Mouse (Mus musculus) stomach, embryonic 14.5 days (tissue): ENCODE results near the gene Il15. TPM values are rescaled to one million over a fixed set of nuclear protein-coding genes. Genes with fewer than 3 reads are reported as not detected.

Experiments used
- ATAC-seq: fragments of 200-750 bp; cut with Nextera tagmentation; 2 replicates; pipeline ENCODE4 v1.8.0; 2017; ENCODE audit warnings: low read depth, moderate TSS enrichment; ENCODE audit not compliant: insufficient number of reproducible peaks, insufficient read depth, low FRiP score
- H3K27ac ChIP-seq: fragments of 300-500 bp; sonication (generic); 2 replicates; pipeline ENCODE4 v1.5.1; 2014; ENCODE audit warnings: mild to moderate bottlenecking, low read length, moderate library complexity, mixed read lengths
- H3K27me3 ChIP-seq: fragments of 300-500 bp; sonication (generic); 2 replicates; pipeline ENCODE4 v1.6.1; 2014; ENCODE audit warnings: low read length, control low read depth, mixed read lengths; ENCODE audit not compliant: control insufficient read depth, insufficient read depth
- H3K36me3 ChIP-seq: fragments of 300-500 bp; sonication (generic); 2 replicates; pipeline ENCODE4 v1.6.1; 2014; ENCODE audit warnings: mild to moderate bottlenecking, control low read depth, low read length, moderate library complexity, mixed read lengths; ENCODE audit not compliant: control insufficient read depth, insufficient read depth
- H3K4me1 ChIP-seq: fragments of 300-500 bp; sonication (generic); 2 replicates; pipeline ENCODE4 v1.6.1; 2014; ENCODE audit warnings: low read length, control low read depth, mixed read lengths; ENCODE audit not compliant: control insufficient read depth, insufficient read depth
- H3K4me2 ChIP-seq: fragments of 300-500 bp; sonication (generic); replicated peaks from 2 replicates; pipeline ENCODE4 v1.6.1; 2014; ENCODE audit warnings: low read depth, low read length, control low read depth
- H3K4me3 ChIP-seq: fragments of 300-500 bp; sonication (generic); 2 replicates; pipeline ENCODE4 v1.5.1; 2014; ENCODE audit warnings: low read depth, low read length, control low read depth
- H3K9ac ChIP-seq: fragments of 300-500 bp; sonication (generic); replicated peaks from 2 replicates; pipeline ENCODE4 v1.6.1; 2014; ENCODE audit warnings: low read depth, mild to moderate bottlenecking, control low read depth, low read length, moderate library complexity, mixed read lengths
- H3K9me3 ChIP-seq: fragments of 300-500 bp; sonication (generic); 2 replicates; pipeline ENCODE4 v1.6.1; 2016; ENCODE audit warnings: low read depth, low read length, control low read depth; ENCODE audit not compliant: control insufficient read depth
- WGBS: fragments of 180-500 bp; shearing (Covaris S2); extraction: QIAGEN DNeasy Blood & Tissue Kit; methylation state at CpG from one replicate; pipeline ENCODE4 v1.1.7; 2014; 5-methylcytosine and 5-hydroxymethylcytosine counted together
- polyA plus RNA-seq: library from polyadenylated mRNA; unstranded; fragments of >200 nt; fragmentation: Nextera tagmentation; extraction: Ambion mirVana; gene quantifications from 2 replicates; pipeline ENCODE4 v1.2.1, GENCODE M21; 2014

Il15 gene
- polyA plus RNA-seq, 1 experiment from 2014 or later = 3.8 TPM

DNA sequence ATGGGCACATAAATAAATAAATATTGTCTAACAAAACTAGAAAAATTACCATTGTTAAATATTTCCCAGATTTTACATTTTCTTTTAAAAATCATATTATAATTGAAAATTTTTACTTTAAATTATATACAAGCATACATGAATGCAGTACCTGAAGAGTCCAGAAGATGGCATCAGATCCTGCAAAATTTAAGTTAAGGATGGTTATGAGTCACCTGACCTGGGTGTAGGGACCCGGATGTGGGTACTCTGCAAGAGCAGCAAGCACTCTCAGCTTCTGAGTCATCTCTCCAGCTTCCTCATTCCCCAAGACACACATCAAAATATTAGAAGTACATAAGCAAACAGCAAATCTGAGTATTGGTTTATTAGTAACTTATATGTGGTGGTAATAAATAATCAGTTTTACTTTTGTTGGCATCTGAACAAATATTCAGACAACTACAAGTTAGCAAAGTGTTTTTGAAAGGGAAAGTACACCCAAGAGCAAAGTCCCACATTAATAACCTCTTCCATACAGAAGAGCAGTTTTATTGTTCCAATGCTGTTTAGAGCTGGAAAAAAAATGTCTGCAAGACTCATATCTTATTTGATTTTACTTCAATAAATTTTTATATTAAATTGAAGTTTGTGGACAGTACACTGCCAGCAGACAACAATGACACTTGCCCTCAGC lies 51.6 kb downstream of the Il15 start:
- H3K9me3 ChIP-seq = no peaks in the 10 kb centered on the region
- H3K9ac ChIP-seq = no peak overlapping the region
- no peak overlapping the region for H3K27ac ChIP-seq
- H3K4me1 ChIP-seq = no peaks in the 10 kb centered on the region
- no peak overlapping the region for H3K4me3 ChIP-seq
- 54% methylated on average over 1 of the region's 1 CpGs for WGBS
- no peaks in the 10 kb centered on the region for H3K36me3 ChIP-seq
- H3K27me3 ChIP-seq = no peaks in the 10 kb centered on the region
- ATAC-seq = no peak
- no peak overlapping the region for H3K4me2 ChIP-seq

GRCm38 (mm10) chr8:82349299-82349698 lies 53.7 kb downstream of the Il15 start:
- 15% methylated on average over 2 of the region's 2 CpGs for WGBS

DNA sequence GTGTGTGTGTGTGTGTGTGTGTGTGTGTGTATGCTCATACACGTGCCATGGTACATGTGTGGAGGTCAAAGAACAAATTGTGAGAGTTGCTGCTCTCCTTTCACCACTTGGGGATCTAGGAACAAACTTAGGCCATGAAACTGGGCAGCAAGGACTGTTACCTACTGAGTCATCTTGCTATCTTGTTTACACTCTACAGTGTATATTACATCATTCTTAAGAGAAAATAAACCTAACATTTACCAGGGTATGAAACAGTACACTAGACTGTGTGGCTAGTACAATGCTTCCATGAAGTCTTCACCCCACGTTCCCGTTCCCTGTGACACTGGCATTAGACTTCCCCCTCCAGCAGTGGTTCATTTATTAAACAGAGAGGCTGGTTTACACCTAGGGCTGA lies 56.5 kb downstream of the Il15 start:
- Histone ChIP-seq H3K9ac (no peak overlapping the region), H3K4me2 (no peak overlapping the region), H3K27ac (no peak overlapping the region), H3K27me3 (no peaks in the 10 kb centered on the region), H3K9me3 (no peaks in the 10 kb centered on the region), H3K4me1 (no peaks in the 10 kb centered on the region), H3K4me3 (no peak overlapping the region), H3K36me3 (no peaks in the 10 kb centered on the region)
- 50% methylated on average over 3 of the region's 3 CpGs for WGBS
- 0 out of 2 replicates have a peak, but pooled peaks have one; percentile 40 for ATAC-seq

More at GRCm38 (mm10) chr8:82349299-82349698, 53.7 kb downstream of the Il15 start:
- Histone ChIP-seq H3K27me3 (no peaks in the 10 kb centered on the region), H3K36me3 (no peaks in the 10 kb centered on the region), H3K4me1 (no peaks in the 10 kb centered on the region), H3K4me3 (no peak overlapping the region), H3K27ac (peak overlapping the region; percentile 44; the same call in 1 of the 2 replicates), H3K4me2 (no peak overlapping the region), H3K9ac (no peak overlapping the region), H3K9me3 (no peaks in the 10 kb centered on the region)
- ATAC-seq = peak; percentile 80

- no peak for ATAC-seq
- 86% methylated on average over 8 of the region's 8 CpGs for WGBS
- no peaks in the 10 kb centered on the region for H3K36me3 ChIP-seq
- no peaks in the 10 kb centered on the region for H3K27me3 ChIP-seq
- H3K4me3 ChIP-seq = no peak overlapping the region
- H3K4me1 ChIP-seq = no peaks in the 10 kb centered on the region
- H3K9me3 ChIP-seq = no peaks in the 10 kb centered on the region
- no peak overlapping the region for H3K27ac ChIP-seq
- no peak overlapping the region for H3K9ac ChIP-seq
- H3K4me2 ChIP-seq = no peak overlapping the region
Measured at GRCm38 (mm10) chr8:82331675-82332234, 71.3 kb downstream of the Il15 start.

DNA sequence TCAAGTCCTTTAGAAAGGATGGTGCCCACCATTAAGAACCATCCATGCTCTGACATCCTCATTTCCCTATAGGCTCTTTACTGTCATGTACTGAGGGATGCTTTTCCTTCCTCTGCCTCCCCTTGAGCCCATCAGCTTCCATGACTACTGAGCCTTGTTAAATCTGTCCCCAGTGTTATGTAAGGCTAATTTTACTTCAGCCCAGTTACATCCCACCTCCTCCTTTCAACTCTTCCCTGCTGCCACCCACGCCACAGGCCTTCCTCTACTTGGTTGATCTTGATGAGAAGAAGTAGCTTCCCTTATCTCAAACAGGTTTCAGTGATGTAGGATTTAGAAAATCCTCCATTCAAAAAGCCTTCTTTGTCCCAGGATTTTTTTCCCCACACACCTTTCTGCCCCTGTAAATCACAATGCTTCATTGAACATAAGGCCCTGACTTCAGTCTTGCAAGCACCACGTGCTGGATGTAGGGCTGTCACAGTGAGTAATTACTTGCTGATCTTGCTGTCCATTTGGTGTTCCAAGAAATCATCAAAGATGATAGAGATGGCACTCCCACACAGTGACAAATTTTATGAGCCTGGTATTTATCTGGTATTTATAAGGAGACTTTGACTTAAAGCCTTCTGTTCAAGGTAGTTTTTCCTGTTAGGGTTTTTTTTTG lies 74.9 kb downstream of the Il15 start:
- Histone ChIP-seq H3K27ac (no peak overlapping the region), H3K4me1 (no peaks in the 10 kb centered on the region), H3K4me2 (no peak overlapping the region), H3K9ac (no peak overlapping the region), H3K9me3 (no peaks in the 10 kb centered on the region), H3K4me3 (no peak overlapping the region), H3K36me3 (no peaks in the 10 kb centered on the region), H3K27me3 (no peaks in the 10 kb centered on the region)
- 48% methylated on average over 2 of the region's 2 CpGs for WGBS
- ATAC-seq = no peak

- Histone ChIP-seq H3K9me3 (no peaks in the 10 kb centered on the region), H3K36me3 (no peaks in the 10 kb centered on the region), H3K4me1 (no peaks in the 10 kb centered on the region), H3K27ac (no peak overlapping the region), H3K9ac (no peak overlapping the region), H3K27me3 (no peaks in the 10 kb centered on the region), H3K4me2 (no peak overlapping the region), H3K4me3 (no peak overlapping the region)
- no peak for ATAC-seq
- 74% methylated on average over 1 of the region's 1 CpGs for WGBS
Measured at GRCm38 (mm10) chr8:82326061-82326460, 77.0 kb downstream of the Il15 start.

DNA sequence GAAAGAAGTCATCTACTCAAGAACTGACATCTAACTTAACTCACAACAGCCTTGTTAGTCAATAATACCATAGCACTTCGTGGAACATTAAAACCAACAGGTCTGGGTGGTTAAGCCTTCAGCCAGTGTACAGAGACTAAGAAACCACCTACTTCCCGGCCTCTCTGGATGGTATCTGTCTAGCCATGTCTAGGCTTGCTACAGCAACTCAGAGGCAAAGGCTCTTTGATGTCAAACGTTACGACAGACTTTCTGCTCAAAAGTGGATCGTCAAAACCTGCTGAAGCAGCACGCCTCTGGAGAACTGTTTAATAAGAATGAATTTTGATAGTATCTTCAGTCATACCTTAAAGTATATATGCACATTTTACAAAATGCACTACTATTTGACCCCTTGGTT lies 77.4 kb downstream of the Il15 start:
- Histone ChIP-seq H3K9ac (no peak overlapping the region), H3K4me1 (no peaks in the 10 kb centered on the region), H3K36me3 (no peaks in the 10 kb centered on the region), H3K27me3 (no peaks in the 10 kb centered on the region), H3K4me2 (no peak overlapping the region), H3K27ac (no peak overlapping the region), H3K9me3 (no peaks in the 10 kb centered on the region), H3K4me3 (no peak overlapping the region)
- 70% methylated on average over 6 of the region's 6 CpGs for WGBS
- no peak for ATAC-seq

- Histone ChIP-seq H3K9me3 (no peaks in the 10 kb centered on the region), H3K4me2 (no peak overlapping the region), H3K36me3 (no peaks in the 10 kb centered on the region), H3K4me3 (no peak overlapping the region), H3K9ac (no peak overlapping the region), H3K4me1 (no peaks in the 10 kb centered on the region), H3K27me3 (no peaks in the 10 kb centered on the region), H3K27ac (no peak overlapping the region)
- WGBS = 62% methylated on average over 3 of the region's 3 CpGs
- no peak for ATAC-seq
Measured at GRCm38 (mm10) chr8:82317446-82317845, 85.6 kb downstream of the Il15 start.
